Mouse (Mus musculus): Measurements from ENCODE around the gene Pla2g1b. TPM values are rescaled to one million over a fixed set of nuclear protein-coding genes. Genes with fewer than 3 reads are reported as not detected.
A peak's percentile ranks its signal among the peaks of the same experiment; 100 is the strongest.

Gene Pla2g1b
- total RNA-seq (2014; rRNA removed; ENCODE audit: low replicate concordance) (not detected in 2 replicates), polyA plus RNA-seq (2015; fragmentation: Nextera tagmentation; extraction: Ambion mirVana) (not detected in 2 replicates)

DNA sequence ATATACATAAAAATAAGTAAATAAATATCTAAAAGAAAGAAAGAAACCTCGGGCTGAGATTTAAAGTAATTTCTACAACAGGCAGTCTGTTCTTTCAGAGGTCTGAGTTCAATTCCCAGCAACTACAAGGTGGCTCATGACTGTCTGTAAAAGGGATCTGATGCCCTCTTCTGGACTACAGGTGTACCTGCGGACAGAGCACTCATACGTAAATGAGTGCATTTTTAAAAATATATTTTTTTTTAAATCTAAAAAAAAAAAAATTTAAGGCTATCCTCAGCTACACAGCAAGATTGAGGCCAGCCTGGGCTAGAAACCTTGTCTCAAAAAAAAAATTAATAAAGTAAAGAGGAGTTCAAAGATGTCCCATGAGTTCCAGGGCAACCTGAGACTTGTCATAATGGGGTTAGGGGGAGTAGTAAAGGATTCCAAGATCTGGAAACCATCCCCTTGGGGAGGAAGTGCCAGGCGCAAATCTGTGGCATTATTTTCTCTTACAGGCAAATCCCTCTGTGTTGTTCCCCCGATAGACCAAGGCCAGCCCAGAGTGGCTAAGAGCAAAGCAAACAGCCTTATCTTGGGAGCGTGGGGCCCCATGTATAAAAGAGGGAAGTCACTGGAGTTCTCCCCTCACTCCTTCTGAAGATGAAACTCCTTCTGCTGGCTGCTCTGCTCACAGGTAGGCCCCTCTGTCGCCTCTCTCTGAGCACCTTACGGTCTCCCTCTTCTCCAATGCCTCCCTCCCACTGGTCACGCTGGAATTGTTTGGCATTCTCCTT, at the start of gene Pla2g1b:
Pla2g1b (plus strand) TSS at position 621 of the 779 bp plus-strand sequence.
- H3K36me3 ChIP-seq (replicated peaks; ENCODE audit: control insufficient read depth, insufficient read depth, low read length), result no peaks in the 10 kb centered on the region
- no peak for ATAC-seq (ENCODE audit: insufficient read depth, low read depth)
- no peak within 1 kb of the TSS for H3K9ac ChIP-seq (replicated peaks; ENCODE audit: low read depth, low read length)
- TF ChIP-seq EP300 (IDR thresholded peaks at IDR 0.05; ENCODE audit: low read depth), result no peak
- no peak for TF ChIP-seq CTCF (IDR thresholded peaks at IDR 0.05; ENCODE audit: low read depth)
- H3K4me1 ChIP-seq (ENCODE audit: control insufficient read depth, insufficient read depth), result no peaks in the 10 kb centered on the region
- H3K9me3 ChIP-seq (replicated peaks; ENCODE audit: control insufficient read depth, low read length), result no peaks in the 10 kb centered on the region
- no peak within 1 kb of the TSS for H3K27ac ChIP-seq (ENCODE audit: low read depth)
- no peak for DNase-seq (ENCODE audit: low spot score)
- H3K4me2 ChIP-seq (ENCODE audit: low read depth, low read length), result no peak within 1 kb of the TSS
- 37% methylated on average over 9 of the region's 9 CpGs for WGBS
- 0 out of 2 replicates have a peak, but pooled peaks cover 5% of the 10 kb centered on the region for H3K27me3 ChIP-seq (ENCODE audit: control insufficient read depth, insufficient read depth, low read length)
- no peak within 1 kb of the TSS for H3K4me3 ChIP-seq (ENCODE audit: low read depth, low read length)

GRCm38 (mm10) chr5:115428831-115429358, 37.2 kb upstream of the Pla2g1b start:
- no peak for ATAC-seq (ENCODE audit: insufficient read depth, low read depth)
- peak overlapping the region; percentile 93 for H3K4me2 ChIP-seq (ENCODE audit: low read depth, low read length)
- H3K9ac ChIP-seq (replicated peaks; ENCODE audit: low read depth, low read length), result peak overlapping the region; percentile 66
- 2% methylated on average over 18 of the region's 20 CpGs for WGBS
- no peaks in the 10 kb centered on the region for H3K36me3 ChIP-seq (replicated peaks; ENCODE audit: control insufficient read depth, insufficient read depth, low read length)
- H3K4me3 ChIP-seq (ENCODE audit: low read depth, low read length), result peak overlapping the region; percentile 70
- H3K27me3 ChIP-seq (ENCODE audit: control insufficient read depth, insufficient read depth, low read length), result peaks cover 51% of the 10 kb centered on the region
- H3K27ac ChIP-seq (ENCODE audit: low read depth), result no peak overlapping the region
- TF ChIP-seq EP300 (IDR thresholded peaks at IDR 0.05; ENCODE audit: low read depth) (no peak), CTCF (IDR thresholded peaks at IDR 0.05; ENCODE audit: low read depth) (no peak)
- no peaks in the 10 kb centered on the region; the same call in 1 of the 2 replicates for H3K4me1 ChIP-seq (ENCODE audit: control insufficient read depth, insufficient read depth)
- H3K9me3 ChIP-seq (replicated peaks; ENCODE audit: control insufficient read depth, low read length), result no peaks in the 10 kb centered on the region
- no peak for DNase-seq (ENCODE audit: low spot score)

DNA sequence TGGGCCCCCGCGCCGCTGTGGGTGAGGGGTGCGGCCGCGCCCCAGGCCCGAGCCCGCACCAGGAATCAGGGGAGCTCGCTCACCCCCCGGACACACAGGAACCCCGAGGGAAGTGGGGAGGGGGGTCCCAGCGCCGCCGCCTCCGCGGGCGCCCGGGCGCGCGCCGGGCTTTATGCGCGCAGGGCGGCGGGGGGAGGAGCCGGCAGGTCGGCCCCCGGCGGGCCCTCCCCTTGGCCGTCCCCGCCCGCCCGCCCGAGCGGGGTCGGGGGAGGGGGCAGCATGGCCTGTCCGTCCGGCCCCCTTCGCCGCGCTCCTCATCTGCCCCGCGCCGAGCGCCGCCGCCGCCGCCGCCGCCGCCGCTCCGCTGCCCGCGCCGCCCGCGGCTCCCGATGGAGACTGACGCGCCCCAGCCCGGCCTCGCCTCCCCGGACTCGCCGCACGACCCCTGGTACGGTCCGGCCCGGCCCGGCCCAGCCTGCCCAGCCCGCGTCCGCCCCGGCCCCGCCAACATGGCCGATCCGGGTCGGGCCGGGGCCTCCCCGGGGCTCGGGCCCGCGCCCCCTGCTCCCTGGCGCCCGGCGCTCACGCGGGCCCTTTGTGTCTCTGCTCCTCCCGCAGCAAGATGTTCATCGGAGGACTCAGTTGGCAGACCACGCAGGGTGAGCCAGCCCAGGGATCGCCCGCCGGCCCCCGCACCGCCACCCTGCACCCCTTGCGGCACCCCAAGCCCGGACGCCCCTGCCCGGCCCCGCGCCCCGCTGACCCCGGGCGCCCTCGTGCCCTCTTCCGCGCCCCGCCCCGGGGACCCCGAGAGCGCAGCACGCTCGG, 36.5 kb upstream of the Pla2g1b start, which contains the start of gene Msi1:
Msi1 (plus strand) TSS at position 241 of the 828 bp plus-strand sequence.
- under 1% methylated on average over 26 of the region's 117 CpGs for WGBS
- DNase-seq (ENCODE audit: low spot score) (no peak), ATAC-seq (ENCODE audit: insufficient read depth, low read depth) (peak; percentile 55; the same call in 1 of the 2 replicates)
- Histone ChIP-seq H3K36me3 (replicated peaks; ENCODE audit: control insufficient read depth, insufficient read depth, low read length) (no peaks in the 10 kb centered on the region), H3K4me1 (ENCODE audit: control insufficient read depth, insufficient read depth) (no peaks in the 10 kb centered on the region; the same call in 1 of the 2 replicates), H3K4me3 (ENCODE audit: low read depth, low read length) (peak within 1 kb of the TSS; percentile 70), H3K9ac (replicated peaks; ENCODE audit: low read depth, low read length) (peak within 1 kb of the TSS; percentile 66), H3K27ac (ENCODE audit: low read depth) (no peak within 1 kb of the TSS), H3K27me3 (ENCODE audit: control insufficient read depth, insufficient read depth, low read length) (peaks cover 51% of the 10 kb centered on the region), H3K9me3 (replicated peaks; ENCODE audit: control insufficient read depth, low read length) (no peaks in the 10 kb centered on the region), H3K4me2 (ENCODE audit: low read depth, low read length) (peak within 1 kb of the TSS; percentile 93)
- TF ChIP-seq CTCF (IDR thresholded peaks at IDR 0.05; ENCODE audit: low read depth) (no peak), EP300 (IDR thresholded peaks at IDR 0.05; ENCODE audit: low read depth) (no peak)

DNA sequence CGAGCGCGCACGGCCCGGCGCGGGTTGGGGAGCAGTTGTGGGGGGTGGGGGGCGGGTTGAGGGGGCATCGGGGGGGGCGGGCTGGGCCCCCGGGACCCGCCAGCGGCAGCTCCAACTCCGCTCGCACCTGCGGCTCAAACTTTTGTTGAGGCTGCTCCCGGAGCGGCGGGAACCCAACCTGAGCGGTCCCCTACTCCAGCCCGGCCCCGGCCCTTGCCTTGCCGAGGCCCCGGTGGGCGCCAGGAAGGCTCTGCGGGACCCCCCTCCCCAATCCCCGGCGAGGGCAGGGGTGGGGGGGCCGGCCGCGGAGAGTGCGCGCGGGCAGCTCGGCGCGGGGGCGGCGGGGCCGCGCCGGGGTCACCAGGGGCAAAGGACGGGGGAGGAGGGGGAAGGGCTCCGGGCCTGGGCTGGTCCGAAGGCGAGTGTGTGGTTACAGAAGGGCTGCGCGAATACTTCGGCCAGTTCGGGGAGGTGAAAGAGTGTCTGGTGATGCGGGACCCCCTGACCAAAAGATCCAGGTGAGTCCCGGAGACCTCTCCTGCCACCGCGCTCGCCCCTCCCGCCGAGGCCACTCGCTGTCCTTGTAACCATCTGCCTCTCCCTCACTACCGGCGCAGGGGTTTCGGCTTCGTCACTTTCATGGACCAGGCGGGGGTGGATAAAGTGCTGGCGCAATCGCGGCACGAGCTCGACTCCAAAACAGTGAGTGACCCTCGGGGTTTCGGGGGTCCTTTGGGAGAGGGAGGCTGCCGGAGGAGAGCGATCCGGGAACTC, 35.7 kb upstream of the Pla2g1b start:
- H3K4me2 ChIP-seq (ENCODE audit: low read depth, low read length), result peak overlapping the region; percentile 93
- no peak overlapping the region for H3K27ac ChIP-seq (ENCODE audit: low read depth)
- H3K4me3 ChIP-seq (ENCODE audit: low read depth, low read length), result peak overlapping the region; percentile 70
- H3K36me3 ChIP-seq (replicated peaks; ENCODE audit: control insufficient read depth, insufficient read depth, low read length), result no peaks in the 10 kb centered on the region
- peak overlapping the region; percentile 66 for H3K9ac ChIP-seq (replicated peaks; ENCODE audit: low read depth, low read length)
- peaks cover 51% of the 10 kb centered on the region for H3K27me3 ChIP-seq (ENCODE audit: control insufficient read depth, insufficient read depth, low read length)
- DNase-seq (ENCODE audit: low spot score) (no peak), ATAC-seq (ENCODE audit: insufficient read depth, low read depth) (no peak)
- no peak for TF ChIP-seq EP300 (IDR thresholded peaks at IDR 0.05; ENCODE audit: low read depth)
- no peak for TF ChIP-seq CTCF (IDR thresholded peaks at IDR 0.05; ENCODE audit: low read depth)
- 4% methylated on average over 51 of the region's 73 CpGs for WGBS
- no peaks in the 10 kb centered on the region for H3K9me3 ChIP-seq (replicated peaks; ENCODE audit: control insufficient read depth, low read length)
- H3K4me1 ChIP-seq (ENCODE audit: control insufficient read depth, insufficient read depth), result no peaks in the 10 kb centered on the region; the same call in 1 of the 2 replicates

All from heart, postnatal 0 days (tissue).